Mouse (Mus musculus) B cell, adult 62 days (primary cell): ENCODE data around the gene Spdye4b. TPM values are rescaled to one million over a fixed set of nuclear protein-coding genes. Genes with fewer than 3 reads are reported as not detected.

ENCODE experiments used
- total RNA-seq: library from RNA; stranded (reverse); gene quantifications from 4 replicates; pipeline ENCODE4 v1.2.4, GENCODE M21; 2023

Gene Spdye4b
- total RNA-seq: 0.35 TPM in 1 of 4 replicates, not detected in the others

GRCm38 (mm10) chr5:143180255-143181076, at the start of gene Spdye4b, which contains the start of gene Rbak:
Gene Spdye4b (plus strand): TSS chr5:143181017.
Gene Rbak (minus strand): TSS chr5:143180775.

GRCm38 (mm10) chr5:143147481-143147880, 33.3 kb upstream of the Spdye4b start, which contains the start of gene Olfr718-ps1:
Gene Olfr718-ps1 (minus strand): TSS chr5:143147581.

GRCm38 (mm10) chr5:143226790-143227189, 46.0 kb downstream of the Spdye4b start, which contains the start of gene Spdye4a:
Gene Spdye4a (minus strand): TSS chr5:143226890.

GRCm38 (mm10) chr5:143235028-143235693, 54.3 kb downstream of the Spdye4b start, which contains the start of gene Zfp12:
Gene Zfp12 (plus strand): TSS chr5:143235163.

Other genes with a start within 250 kb of the Spdye4b start
- 1.1 to 1.5 TPM (median 1.4 TPM) in 4 replicates for gene Fscn1, start 220.7 kb upstream of the Spdye4b start, total RNA-seq
- 112 to 125 TPM (median 123 TPM) in 4 replicates for gene Rnf216, start 68.0 kb upstream of the Spdye4b start, total RNA-seq
- 0.32 to 0.36 TPM (median 0.34 TPM) in 3 of 4 replicates, not detected in the other for gene Olfr718-ps1, start 33.4 kb upstream of the Spdye4b start, total RNA-seq
- gene Rbak, start 242 bp upstream of the Spdye4b start, total RNA-seq: 11.2 to 13.6 TPM (median 12.1 TPM) in 4 replicates
- gene Spdye4a, start 45.9 kb downstream of the Spdye4b start, total RNA-seq: not detected in 4 replicates
- gene Zfp12, start 54.1 kb downstream of the Spdye4b start, total RNA-seq: 20.4 to 32.5 TPM (median 24.3 TPM) in 4 replicates
- gene Zfp316, start 89.0 kb downstream of the Spdye4b start, total RNA-seq: 7.2 to 8.5 TPM (median 7.2 TPM) in 4 replicates
- gene Zfp853, start 112.6 kb downstream of the Spdye4b start, total RNA-seq: 0.61 to 1.0 TPM (median 0.91 TPM) in 4 replicates
- gene E130309D02Rik, start 134.3 kb downstream of the Spdye4b start, total RNA-seq: 33.5 to 37.9 TPM (median 35.2 TPM) in 4 replicates
- gene Zdhhc4, start 148.2 kb downstream of the Spdye4b start, total RNA-seq: 61.1 to 63.7 TPM (median 61.6 TPM) in 4 replicates
- gene Grid2ip, start 176.3 kb downstream of the Spdye4b start, total RNA-seq: not detected in 4 replicates
- 25.7 to 33.5 TPM (median 32.4 TPM) in 4 replicates for gene Kdelr2, start 222.8 kb downstream of the Spdye4b start, total RNA-seq